Mouse (Mus musculus) naive thymus-derived CD4-positive, alpha-beta T cell, adult 2 months (primary cell): ENCODE measurements around the gene Pik3cd.
"Not testable (repeated sequence)": the region's sequence is repeated elsewhere in the genome, so short reads cannot be mapped to it uniquely, and the experiment has no call there.

Source experiments
- DNase-seq: peaks from one replicate; pipeline ENCODE4 v3.0.0-alpha.2; 2011; ENCODE audit warnings: low read depth

Pik3cd gene

GRCm38 (mm10) chr4:149650493-149651193, 51.7 kb downstream of the Pik3cd start:
- DNase-seq = peak; percentile 76

GRCm38 (mm10) chr4:149648031-149648805, 54.2 kb downstream of the Pik3cd start:
- peak; percentile 58 for DNase-seq

- no peak for DNase-seq
These were observed 56.6 kb downstream of the Pik3cd start for GRCm38 (mm10) chr4:149645761-149646160.

- DNase-seq = no peak
These were observed 60.4 kb downstream of the Pik3cd start for GRCm38 (mm10) chr4:149641956-149642355.

- DNase-seq = no peak
These were observed 61.0 kb downstream of the Pik3cd start for GRCm38 (mm10) chr4:149641400-149641799.

GRCm38 (mm10) chr4:149640831-149641230, 61.5 kb downstream of the Pik3cd start:
- no peak for DNase-seq

GRCm38 (mm10) chr4:149637942-149638341, 64.4 kb downstream of the Pik3cd start:
- DNase-seq = no peak

GRCm38 (mm10) chr4:149635915-149636415, 66.4 kb downstream of the Pik3cd start:
- DNase-seq = no peak

GRCm38 (mm10) chr4:149634966-149635365, 67.4 kb downstream of the Pik3cd start:
- no peak for DNase-seq

- no peak for DNase-seq
These were observed 68.2 kb downstream of the Pik3cd start for GRCm38 (mm10) chr4:149634157-149634556.

- DNase-seq = no peak
These were observed 69.6 kb downstream of the Pik3cd start for GRCm38 (mm10) chr4:149632670-149633307.

- DNase-seq = no peak
These were observed 73.6 kb downstream of the Pik3cd start for GRCm38 (mm10) chr4:149628810-149629209.

- DNase-seq = peak; percentile 80
These were observed 74.0 kb downstream of the Pik3cd start for GRCm38 (mm10) chr4:149628372-149628771.

- no peak for DNase-seq
These were observed 75.6 kb downstream of the Pik3cd start for GRCm38 (mm10) chr4:149626809-149627208.

GRCm38 (mm10) chr4:149623711-149624110, 78.7 kb downstream of the Pik3cd start:
- DNase-seq = no peak

GRCm38 (mm10) chr4:149621286-149621685, 81.1 kb downstream of the Pik3cd start:
- no peak for DNase-seq

GRCm38 (mm10) chr4:149619988-149620387, 82.4 kb downstream of the Pik3cd start:
- no peak for DNase-seq

GRCm38 (mm10) chr4:149616999-149617398, 85.4 kb downstream of the Pik3cd start:
- not testable (repeated sequence) for DNase-seq

- peak; percentile 15 for DNase-seq
These were observed 87.5 kb downstream of the Pik3cd start for GRCm38 (mm10) chr4:149614869-149615268.

GRCm38 (mm10) chr4:149613497-149613896, 88.9 kb downstream of the Pik3cd start:
- not testable (repeated sequence) for DNase-seq

GRCm38 (mm10) chr4:149611376-149612044, 90.9 kb downstream of the Pik3cd start:
- DNase-seq = peak; percentile 81
